Mouse (Mus musculus): ENCODE results near the gene Sergef.
"Not testable (repeated sequence)": the region's sequence is repeated elsewhere in the genome, so short reads cannot be mapped to it uniquely, and the experiment has no call there.

Gene Sergef

DNA sequence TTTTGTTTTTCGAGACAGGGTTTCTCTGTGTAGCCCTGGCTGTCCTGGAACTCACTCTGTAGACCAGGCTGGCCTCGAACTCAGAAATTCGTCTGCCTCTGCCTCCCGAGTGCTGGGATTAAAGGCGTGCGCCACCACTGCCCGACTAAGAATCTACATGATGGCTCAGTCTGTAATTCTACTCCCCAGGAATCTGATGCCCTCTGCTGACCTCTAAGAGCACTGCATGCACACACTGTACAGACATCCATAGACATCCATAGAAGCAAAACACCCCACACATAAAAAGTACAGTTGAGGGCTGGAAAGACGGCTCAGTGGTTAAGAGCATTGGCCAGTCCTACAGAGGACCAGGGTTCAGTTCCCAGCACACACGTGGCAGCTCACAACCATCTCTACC lies 70.1 kb downstream of the Sergef start:
- not testable (repeated sequence) for DNase-seq

DNA sequence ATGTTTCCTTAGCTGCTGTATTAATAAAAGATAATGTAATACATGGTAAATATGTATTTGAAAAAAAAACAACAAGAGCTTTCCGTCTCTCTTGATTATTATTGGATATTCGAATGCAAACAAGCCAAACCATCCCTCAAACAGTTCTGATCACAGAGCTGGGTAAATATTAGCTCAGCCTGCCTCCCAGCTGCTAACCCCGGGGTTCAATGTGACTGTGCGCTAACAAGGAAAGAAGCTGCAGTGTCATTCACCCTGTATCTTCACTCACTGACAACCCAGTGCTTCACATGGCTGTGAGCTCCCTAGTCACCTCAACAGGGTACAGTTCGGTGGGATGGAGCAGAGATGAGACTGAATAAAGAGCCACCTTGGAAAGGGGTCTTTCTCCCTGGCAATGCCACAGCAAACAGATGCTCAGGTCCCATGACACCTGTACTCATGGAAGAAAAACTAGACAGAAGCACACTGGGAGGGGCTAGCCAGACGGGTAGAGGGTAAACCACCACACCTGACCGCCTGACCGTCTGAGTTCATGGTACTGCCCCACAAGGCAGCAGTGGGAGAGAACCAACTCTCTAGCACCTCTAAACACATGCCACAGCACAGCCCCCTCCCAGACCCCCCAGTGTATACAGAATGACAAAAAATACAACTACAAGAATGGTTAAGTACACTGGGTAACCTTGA lies 73.1 kb downstream of the Sergef start:
- no peak for DNase-seq

DNA sequence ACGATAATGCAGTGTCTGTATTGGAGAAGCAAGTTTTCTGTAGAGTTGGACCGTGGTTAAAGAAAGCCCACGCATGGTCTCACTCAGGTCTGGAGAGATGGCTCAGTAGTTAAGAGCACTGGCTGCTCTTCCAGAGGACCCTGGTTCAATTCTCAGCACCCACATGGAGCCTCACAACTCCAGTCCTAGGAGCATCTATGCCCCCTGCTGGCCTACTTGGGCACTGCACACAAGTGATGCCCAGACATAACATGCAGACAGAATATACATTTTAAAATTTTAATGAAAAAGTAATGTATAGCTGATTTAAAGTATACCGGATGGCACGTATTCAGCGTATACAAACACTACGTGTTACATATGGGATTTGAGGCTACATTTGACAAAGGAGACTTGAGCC lies 74.2 kb downstream of the Sergef start:
- no peak for DNase-seq

DNA sequence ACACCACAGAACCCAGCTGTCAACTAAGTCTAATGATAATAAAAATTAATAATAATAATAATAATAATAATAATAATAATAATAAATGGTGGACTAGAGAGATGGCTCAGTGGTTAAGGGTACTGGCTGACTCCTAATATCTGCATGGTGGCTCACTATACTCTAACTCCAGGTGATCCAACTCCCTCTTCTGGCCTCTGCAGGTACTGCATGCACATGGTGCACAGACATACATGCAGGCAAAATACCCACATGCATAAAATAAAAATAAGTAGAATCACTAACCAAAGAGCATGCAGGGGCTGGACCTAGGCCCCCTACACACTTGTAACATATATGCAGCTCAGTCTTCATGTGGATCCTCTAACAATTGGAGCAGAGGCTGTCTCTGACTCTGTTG lies 75.8 kb downstream of the Sergef start:
- DNase-seq = no peak

DNA sequence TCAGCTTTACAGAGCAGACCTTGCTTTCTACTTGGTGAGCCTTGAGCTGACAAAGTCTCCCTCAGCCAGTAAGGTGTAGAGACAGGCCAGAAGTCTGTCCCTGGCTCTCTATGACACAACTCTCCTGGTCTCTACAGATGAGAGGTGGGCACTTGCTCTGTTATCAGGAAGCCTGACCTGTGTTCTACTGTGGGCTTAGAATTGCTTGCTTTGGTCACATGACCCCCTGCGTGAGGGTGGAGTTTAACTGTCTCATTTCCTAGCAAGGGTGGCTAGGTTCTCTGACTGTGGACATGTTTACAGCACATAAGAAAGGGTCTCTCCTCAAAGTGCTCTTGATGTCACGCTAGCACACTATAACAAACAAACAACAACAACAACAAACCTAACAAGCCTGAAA lies 79.5 kb downstream of the Sergef start:
- DNase-seq = no peak

DNA sequence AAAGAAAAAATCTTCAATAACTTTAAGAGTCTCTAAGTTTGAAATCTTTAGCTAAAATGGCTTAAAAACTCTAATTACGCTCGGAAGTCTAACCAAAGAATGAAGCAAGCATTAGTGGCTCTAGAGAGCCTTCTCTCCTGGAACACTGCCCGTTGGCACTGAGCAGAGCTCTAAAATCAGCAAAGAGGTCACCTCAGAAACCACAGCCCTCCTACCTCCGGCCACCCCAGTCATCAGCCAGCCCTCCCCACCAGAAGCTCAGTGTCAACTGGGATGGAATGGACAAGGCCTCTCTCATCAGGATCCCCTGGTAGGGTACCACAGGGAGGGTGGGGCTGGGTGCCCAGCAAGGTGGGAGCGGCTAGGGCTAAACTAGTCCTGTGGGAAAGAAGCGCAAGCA lies 80.0 kb downstream of the Sergef start:
- no peak for DNase-seq

DNA sequence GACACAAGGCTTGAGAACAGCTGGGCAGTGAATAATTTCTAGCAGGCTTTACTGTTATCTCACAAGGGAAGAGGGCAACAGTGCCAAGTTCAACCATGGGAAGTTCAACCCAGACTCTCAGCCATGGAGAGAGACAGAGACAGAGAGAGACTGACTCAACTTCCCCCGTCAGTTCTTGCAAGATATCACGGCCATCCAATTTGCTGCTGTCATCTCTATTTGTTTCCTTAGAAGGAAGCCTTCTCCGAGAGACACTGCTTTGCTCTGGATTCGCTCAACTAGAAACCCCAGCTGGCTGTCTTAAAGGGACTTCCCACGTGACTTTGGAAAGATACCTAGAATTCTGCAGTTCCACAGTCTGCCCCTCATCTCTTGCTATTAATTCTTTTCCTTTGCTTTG lies 80.6 kb downstream of the Sergef start:
- no peak for DNase-seq

DNA sequence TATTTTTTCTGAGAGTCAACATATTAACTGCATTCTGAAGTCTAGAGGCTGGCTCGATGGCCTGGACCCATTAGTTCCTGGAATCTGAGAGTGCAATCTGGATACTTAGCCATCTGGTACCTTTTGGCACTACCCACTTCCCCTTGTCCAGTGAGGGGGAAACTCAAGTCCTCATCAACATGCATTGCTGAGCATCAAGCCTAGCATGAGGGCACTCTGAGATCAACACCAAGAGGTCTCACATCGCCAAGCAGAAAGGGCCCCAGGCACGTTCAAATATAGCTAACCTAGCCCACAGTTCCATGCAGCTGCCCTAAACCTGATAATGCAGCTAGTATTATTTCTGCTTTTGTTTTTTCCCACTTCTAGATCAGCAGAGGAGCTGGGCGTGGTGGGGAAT lies 81.6 kb downstream of the Sergef start:
- DNase-seq = no peak

DNA sequence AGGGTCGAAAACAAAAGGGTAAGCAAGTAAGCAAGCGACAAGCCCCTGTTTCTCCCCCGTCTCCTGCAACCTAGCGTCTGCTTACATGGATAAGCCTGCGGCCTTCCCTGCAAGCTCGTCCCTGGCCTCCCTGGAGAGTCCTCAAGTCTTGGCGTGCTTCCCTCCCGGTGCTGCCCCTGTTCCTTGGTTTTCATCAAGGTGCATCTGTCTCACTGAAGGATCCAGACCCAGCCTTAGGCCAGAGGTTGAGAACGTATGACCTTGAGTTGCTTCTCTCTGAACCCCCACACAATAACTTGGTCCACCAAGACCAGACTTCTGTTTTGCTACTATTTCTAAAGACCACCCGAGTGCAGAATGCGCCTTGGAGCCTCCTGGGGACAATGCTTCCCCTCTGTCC lies 82.2 kb downstream of the Sergef start:
- no peak for DNase-seq

DNA sequence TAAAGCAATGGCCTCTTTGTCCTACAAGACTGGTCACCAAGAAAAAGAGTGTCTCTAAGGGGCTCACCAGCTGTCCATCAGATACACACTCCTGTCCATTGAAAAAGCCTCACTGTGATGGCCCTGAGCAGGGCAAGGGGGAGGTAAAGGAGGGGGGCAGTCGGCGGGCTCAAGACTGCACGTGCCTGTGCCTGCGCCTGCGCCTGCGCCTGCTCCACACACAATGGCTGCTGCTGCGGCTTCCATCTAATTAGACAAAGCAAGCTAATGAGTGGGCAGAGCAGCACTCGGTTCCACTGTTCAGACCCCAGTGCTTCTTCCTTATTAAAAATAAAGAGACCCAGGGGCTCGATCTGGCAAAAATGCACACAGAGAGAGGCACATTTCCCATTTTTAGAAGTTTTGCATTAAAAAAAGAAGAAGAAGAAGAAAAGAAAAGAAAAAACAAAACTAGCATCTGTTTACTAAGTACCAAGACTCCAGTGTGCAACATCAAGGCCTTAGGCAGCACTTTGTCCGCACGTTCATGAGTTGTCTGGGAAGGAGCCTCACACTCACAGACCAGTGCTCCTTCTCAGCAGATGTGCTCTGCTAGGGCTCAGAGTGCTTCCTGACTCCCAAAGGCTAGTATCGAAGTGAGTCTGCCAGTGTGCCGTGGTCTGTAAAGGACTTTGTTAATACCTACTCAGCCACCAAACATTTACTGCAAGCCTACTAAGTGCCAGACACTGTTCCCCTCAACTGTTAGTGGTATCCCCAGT lies 83.1 kb downstream of the Sergef start:
- no peak for DNase-seq

DNA sequence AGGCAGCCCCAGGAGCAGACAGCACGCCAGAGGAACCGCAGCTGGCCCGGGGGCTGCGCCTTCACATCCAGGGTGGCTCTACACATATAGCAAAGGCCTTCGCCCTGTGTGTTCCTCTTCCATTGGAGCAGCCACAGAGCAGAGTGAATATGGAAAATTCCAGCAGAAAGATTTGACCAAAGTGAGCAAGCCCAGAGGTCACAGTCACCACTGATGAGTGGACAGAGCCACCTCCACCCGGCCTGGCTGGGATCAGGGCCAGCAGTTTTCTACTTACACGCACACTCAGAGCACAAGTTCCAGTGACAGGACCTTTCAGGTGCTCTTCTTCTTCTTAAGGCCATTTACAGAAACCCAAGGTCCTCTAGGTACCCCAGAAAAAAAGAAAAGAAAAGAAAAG lies 83.9 kb downstream of the Sergef start:
- no peak for DNase-seq

DNA sequence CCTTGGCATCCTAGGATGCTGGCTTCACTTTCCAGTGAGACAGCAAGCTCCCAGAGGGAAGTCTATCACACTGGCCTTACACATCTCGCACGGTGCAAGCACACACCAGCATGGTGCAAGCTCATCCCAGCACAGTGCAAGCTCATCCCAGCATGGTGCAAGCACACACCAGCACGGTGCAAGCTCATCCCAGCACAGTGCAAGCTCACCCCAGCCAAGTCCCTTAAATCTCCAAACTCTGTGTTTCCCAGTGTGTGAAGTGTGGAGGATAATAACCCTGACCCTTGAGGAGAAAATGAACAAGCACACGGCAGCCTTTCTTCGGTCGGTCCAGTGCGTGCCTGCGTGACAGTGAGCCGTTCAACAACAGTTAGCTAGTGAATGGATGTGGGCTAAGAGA lies 84.8 kb downstream of the Sergef start:
- DNase-seq = no peak

DNA sequence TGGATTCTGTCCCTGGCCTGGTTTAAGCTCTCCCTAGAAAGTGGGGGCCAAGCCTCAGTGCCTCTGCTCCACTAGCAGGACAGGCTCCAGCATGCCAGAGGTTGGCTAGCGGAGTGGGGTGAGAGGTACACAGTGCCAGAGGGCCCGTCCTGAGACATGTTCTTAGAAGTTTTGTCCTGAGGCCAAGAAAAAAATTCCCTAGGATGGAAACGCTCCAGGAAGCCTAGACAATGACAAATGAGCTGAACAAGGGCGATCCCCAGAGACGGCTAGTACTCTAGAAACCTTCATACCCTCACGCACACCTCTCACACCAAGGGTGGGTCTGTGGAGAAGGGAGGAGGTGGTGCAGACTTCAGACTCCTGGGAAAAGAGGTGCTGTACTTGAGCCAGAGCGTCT lies 85.6 kb downstream of the Sergef start:
- DNase-seq = no peak

DNA sequence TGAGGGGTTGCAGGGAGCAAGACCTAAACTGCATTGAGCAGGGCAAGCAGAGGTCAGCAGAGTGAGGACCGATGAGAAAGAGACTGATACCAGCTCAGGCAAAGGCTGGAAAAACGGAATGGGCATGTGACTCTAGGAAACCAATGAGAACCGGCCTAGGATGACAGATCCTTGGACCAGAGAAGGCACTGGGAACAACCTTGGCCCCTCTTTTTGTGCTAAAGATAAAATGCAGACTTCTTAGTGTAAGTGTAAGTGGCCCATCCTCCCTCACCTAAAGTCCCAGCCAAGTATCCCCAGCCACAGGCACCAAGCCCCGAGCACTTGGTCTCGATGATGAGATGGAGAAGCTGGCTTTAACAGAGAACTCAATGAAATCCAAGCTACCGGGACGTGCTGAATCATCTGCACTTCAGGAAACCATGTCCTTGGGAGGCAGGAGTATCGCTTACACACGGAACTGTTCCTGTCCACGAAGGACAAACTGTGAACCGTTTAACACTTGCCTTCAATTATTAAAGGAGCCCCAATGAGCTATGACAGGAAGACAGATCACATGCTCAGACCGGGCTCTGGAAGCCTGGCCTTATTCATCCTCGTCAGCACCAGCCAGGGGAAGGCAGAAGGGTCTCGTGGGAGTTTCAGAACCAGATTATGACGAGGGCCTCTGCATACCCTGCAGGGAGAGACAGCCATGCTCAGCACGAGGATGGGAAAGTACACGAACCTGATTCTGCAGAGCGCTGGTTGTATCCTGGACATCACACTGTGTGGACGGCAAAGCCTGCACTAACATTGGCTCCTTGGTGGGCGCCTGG lies 87.5 kb downstream of the Sergef start:
- DNase-seq = no peak

DNA sequence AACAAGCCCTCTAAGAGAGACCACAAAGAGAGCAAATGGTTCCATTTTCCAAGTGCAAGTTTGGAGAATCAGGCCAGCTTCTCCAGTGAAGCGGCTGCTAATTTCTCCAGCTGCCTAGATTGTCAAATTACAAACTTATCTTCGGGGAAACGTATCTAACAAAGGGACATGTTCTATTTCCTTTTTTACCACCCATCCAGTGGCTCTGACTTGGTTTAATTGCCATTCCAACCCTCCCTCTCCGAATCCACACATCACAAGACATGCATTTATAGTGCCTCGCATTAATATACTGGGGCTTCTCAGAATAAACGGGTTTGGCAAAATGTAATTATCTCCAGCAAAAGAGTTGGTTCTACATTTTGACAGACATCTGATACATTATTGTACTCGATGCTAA lies 88.4 kb downstream of the Sergef start:
- DNase-seq = no peak

DNA sequence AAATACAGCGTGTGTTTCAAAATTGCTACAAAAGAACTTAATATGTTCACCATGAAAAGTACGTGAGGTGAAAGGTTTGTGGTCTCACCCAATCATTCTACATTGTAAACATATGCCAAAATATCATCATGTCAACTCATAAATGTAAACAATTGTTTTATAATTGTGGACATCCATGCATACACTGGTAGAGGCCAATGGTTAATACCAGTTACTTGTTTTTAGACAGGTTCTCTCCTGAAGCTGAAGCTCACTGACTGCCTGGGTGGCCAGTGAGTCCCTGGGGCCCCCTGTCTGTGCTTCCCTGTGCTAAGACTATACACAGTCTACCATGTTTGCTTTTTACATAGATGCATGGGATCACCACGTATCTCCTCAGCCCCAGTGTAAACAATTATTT lies 91.5 kb downstream of the Sergef start:
- DNase-seq = no peak

DNA sequence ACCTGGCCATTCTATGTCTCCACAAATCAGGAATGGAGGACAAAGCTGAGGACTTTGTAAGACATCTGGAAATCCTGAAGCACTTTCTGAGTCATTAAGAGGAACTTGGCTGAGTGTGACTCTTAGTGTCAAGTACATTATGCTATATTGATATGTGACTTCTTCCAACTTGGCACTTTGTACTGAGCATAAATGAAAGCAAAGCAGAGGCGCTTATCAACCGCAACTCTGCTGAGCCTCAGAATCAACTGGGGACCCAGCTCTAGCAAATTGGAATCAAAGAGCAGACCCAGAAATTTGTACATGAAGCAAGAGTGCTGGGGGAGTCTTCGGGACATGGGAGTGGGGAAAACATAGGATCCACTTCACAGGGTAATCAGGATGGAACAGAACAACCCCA lies 92.0 kb downstream of the Sergef start:
- no peak for DNase-seq

DNA sequence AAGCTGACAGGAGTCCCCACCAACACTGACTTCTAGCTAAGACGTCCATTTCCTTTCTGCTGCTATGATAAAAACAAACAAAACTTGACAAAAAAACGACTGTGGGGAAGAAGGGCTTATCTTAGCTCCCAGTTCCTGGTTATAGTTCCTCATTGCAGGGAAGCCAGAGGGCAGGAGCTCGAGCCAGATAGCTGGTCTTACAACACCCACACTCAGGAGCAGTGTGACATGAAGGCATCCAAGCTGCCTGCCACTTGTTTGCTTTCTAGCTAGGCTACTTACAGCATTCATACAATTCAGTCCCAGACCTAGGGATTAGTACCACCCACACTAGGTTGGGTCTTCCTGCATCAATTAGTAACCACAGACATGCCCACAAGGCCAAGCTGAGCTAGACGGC lies 93.1 kb downstream of the Sergef start:
- DNase-seq = no peak

DNA sequence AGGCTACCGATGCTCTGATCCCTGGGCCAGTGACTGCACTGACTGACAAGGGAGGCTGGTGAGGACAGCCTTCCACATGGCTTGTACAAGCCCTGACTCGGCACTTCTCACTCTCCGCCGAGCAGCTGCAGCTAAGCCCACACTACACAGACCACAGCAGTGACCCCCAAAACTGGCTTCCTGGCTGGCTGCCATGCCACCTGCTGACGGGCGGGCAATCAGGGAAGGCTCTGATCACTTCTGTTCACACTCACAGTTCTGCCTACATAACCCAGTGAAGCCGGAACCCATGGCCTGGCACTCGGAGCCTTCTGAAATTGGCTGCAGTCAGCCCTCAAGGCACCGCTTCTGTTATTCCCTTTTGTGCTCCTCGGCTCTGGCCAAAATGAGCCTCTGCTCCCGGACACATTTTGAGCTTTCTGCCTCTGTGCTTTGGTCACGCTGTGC lies 95.4 kb downstream of the Sergef start:
- peak; percentile 72 for DNase-seq

DNA sequence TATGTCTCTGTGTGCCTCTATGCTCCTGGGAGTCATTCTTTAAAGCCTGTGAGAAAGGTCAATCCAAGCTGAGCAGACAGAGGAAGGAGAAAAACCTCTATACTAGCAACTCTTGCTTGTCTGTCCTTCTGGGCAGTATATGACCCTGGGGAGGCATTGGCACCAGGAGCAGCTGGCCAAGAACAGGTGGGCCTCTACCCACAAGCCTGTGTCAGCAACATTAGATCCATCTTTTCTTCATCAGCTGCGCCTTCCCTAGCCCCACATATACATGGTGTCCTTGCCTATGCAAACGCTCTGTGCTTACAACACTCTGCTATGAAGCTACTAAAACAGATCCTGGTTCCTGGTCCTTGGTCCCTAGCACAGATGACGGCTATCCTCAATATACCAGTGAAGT lies 97.5 kb downstream of the Sergef start:
- DNase-seq = no peak

DNA sequence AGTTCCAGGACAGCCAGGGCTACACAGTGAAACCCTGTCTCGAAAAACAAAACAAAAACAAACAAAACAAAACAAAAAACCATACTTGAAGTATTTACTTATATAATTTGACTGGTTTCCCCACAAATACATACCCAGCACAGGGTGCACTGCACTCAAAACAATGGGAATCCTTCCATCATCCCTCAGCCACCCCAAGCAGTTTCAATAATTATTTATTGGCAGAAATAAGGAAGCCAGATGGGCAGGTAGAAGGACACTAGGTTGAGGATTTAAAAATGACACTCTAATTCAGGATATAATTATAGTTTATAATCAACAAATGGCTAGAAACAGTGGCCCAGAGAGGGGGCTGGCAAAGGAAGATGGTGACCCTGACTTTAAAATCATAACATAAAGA lies 99.0 kb downstream of the Sergef start:
- no peak for DNase-seq

DNA sequence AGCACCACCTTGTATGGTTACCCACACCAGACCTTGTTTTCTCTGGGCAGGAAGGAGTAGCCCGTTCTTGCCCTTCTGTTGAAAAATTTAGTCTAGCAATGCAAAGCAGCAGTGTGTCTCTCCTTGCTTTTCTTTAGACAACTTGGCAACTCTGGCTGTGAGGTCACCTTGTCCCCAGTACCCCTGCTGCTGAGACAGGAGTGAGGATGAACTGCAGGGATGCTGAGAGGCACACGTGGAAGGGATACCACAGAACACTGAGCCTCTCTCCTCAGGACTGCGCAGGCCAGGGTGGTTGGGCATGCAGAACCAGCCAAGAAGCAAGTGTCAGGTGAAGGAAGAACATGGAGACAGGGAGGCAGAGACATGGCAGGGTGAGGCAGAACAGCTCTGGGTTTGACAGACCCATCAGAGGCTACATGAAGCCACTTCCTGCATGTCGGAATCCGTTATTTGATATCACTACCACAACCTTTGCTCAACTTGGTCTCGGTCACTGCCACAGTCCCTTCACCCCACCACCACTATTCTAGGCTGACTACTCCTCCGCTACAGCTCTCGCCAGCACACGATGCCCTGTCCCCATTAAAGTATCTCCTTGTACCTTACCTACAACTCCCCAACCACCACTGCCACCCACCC lies 103.0 kb downstream of the Sergef start:
- DNase-seq = no peak

DNA sequence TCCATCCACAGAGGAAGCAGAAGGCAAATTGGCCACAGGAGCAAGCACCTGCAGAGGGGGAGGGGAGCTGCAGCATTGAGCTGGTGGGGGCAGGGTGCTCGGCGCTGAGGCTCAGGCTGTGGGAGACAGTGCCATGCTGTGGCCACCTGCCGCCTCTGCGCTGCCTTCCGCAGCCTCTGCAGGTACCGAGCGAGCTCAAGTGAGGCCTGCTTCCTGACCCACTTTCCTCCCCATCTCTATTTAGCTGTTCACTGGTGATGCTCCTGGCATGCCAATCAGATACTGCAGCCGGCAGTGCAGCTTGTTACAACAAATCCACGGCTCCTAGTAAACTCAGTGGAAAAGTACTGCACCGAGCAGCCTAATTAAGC lies 104.2 kb downstream of the Sergef start:
- peak; percentile 72 for DNase-seq
